Mouse (Mus musculus): ENCODE results near the gene Gm10134.

The Gm10134 gene

GRCm38 (mm10) chr2:28532938-28533771 lies 27.3 kb downstream of the Gm10134 start:
- DNase-seq (ENCODE audit: low spot score in 2 of 2), result peak; percentile 86 to 91

- DNase-seq (ENCODE audit: low spot score in 2 of 2), result no peak
Measured at GRCm38 (mm10) chr2:28533901-28534435, 28.1 kb downstream of the Gm10134 start.

- no peak for DNase-seq (ENCODE audit: low spot score in 2 of 2)
Measured at GRCm38 (mm10) chr2:28534436-28535262, 28.8 kb downstream of the Gm10134 start.

GRCm38 (mm10) chr2:28535263-28535540 lies 29.3 kb downstream of the Gm10134 start:
- DNase-seq (ENCODE audit: low spot score in 2 of 2), result no peak

- DNase-seq (ENCODE audit: low spot score in 2 of 2), result no peak
Measured at GRCm38 (mm10) chr2:28535650-28536049, 29.8 kb downstream of the Gm10134 start.

GRCm38 (mm10) chr2:28536166-28536565 lies 30.3 kb downstream of the Gm10134 start:
- no peak for DNase-seq (ENCODE audit: low spot score in 2 of 2)

GRCm38 (mm10) chr2:28536766-28537633 lies 31.1 kb downstream of the Gm10134 start:
- DNase-seq (ENCODE audit: low spot score in 2 of 2), result no peak

GRCm38 (mm10) chr2:28537634-28537920 lies 31.7 kb downstream of the Gm10134 start:
- no peak for DNase-seq (ENCODE audit: low spot score in 2 of 2)

- no peak for DNase-seq (ENCODE audit: low spot score in 2 of 2)
Measured at GRCm38 (mm10) chr2:28537995-28538816, 32.3 kb downstream of the Gm10134 start.

- no peak for DNase-seq (ENCODE audit: low spot score in 2 of 2)
Measured at GRCm38 (mm10) chr2:28538817-28539128, 32.9 kb downstream of the Gm10134 start.

GRCm38 (mm10) chr2:28539206-28539605 lies 33.3 kb downstream of the Gm10134 start:
- peak; percentile 69 to 70 for DNase-seq (ENCODE audit: low spot score in 2 of 2)

- no peak for DNase-seq (ENCODE audit: low spot score in 2 of 2)
Measured at GRCm38 (mm10) chr2:28539949-28540348, 34.1 kb downstream of the Gm10134 start.

- DNase-seq (ENCODE audit: low spot score in 2 of 2), result no peak
Measured at GRCm38 (mm10) chr2:28540587-28541227, 34.8 kb downstream of the Gm10134 start.

GRCm38 (mm10) chr2:28543894-28544293 lies 38.0 kb downstream of the Gm10134 start:
- no peak for DNase-seq (ENCODE audit: low spot score in 2 of 2)

GRCm38 (mm10) chr2:28545976-28546375 lies 40.1 kb downstream of the Gm10134 start:
- DNase-seq (ENCODE audit: low spot score in 2 of 2), result no peak

- no peak for DNase-seq (ENCODE audit: low spot score in 2 of 2)
Measured at GRCm38 (mm10) chr2:28546560-28546959, 40.7 kb downstream of the Gm10134 start.

- DNase-seq (ENCODE audit: low spot score in 2 of 2), result peak; percentile 68 to 87
Measured at GRCm38 (mm10) chr2:28547237-28548172, 41.6 kb downstream of the Gm10134 start.

GRCm38 (mm10) chr2:28549157-28549556 lies 43.3 kb downstream of the Gm10134 start:
- no peak for DNase-seq (ENCODE audit: low spot score in 2 of 2)

- no peak for DNase-seq (ENCODE audit: low spot score in 2 of 2)
Measured at GRCm38 (mm10) chr2:28552301-28552700, 46.4 kb downstream of the Gm10134 start.
